Mouse (Mus musculus): ENCODE measurements around the gene Rp2. TPM values are rescaled to one million over a fixed set of nuclear protein-coding genes. Genes with fewer than 3 reads are reported as not detected.
A peak's percentile ranks its signal among the peaks of the same experiment; 100 is the strongest.

The Rp2 gene
- polyA plus RNA-seq, 1 experiment from 2014 or later = 18.2 TPM

- Histone ChIP-seq H3K27ac (ENCODE audit: low read length) (peak overlapping the region; percentile 18; the same call in 1 of the 2 replicates), H3K4me3 (replicated peaks; ENCODE audit: low read length) (no peak overlapping the region), H3K9me3 (ENCODE audit: control insufficient read depth, low read length) (no peaks in the 10 kb centered on the region), H3K4me1 (replicated peaks; ENCODE audit: control insufficient read depth, insufficient read depth, low read length) (peaks cover 7% of the 10 kb centered on the region), H3K9ac (replicated peaks; ENCODE audit: low read depth, low read length) (no peak overlapping the region), H3K27me3 (replicated peaks; ENCODE audit: control insufficient read depth, insufficient read depth, low read length) (no peaks in the 10 kb centered on the region), H3K36me3 (ENCODE audit: control insufficient read depth, insufficient read depth) (no peaks in the 10 kb centered on the region), H3K4me2 (ENCODE audit: low read length) (no peak overlapping the region)
- peak; percentile 62 for ATAC-seq
- 48% methylated on average over 10 of the region's 10 CpGs for whole genome bisulfite sequencing
These were observed 50.8 kb downstream of the Rp2 start for GRCm38 (mm10) chrX:20414885-20415622.

DNA sequence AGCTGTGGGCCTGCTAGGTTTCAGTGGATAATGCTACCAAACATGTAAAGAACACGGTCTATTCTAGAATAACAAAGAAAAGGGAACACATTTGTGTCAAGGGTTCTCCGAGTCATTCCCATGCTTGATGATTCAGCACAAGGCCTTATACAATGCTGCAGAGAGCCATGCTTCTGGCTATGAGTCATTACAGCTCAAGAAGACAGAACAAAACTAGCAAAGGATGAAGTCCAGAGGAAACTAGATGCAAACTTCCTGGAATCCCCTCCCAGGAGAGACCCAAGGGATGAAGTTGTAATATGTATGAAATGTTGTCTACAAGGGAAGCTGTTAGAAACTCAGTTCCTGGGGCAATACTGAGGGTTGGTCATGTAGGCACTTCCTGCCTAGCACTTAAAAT is 54.2 kb downstream of the Rp2 start:
- Histone ChIP-seq H3K27ac (ENCODE audit: low read length) (no peak overlapping the region), H3K9me3 (ENCODE audit: control insufficient read depth, low read length) (no peaks in the 10 kb centered on the region), H3K4me1 (replicated peaks; ENCODE audit: control insufficient read depth, insufficient read depth, low read length) (peaks cover 7% of the 10 kb centered on the region), H3K27me3 (replicated peaks; ENCODE audit: control insufficient read depth, insufficient read depth, low read length) (no peaks in the 10 kb centered on the region), H3K36me3 (ENCODE audit: control insufficient read depth, insufficient read depth) (no peaks in the 10 kb centered on the region), H3K4me2 (ENCODE audit: low read length) (no peak overlapping the region), H3K9ac (replicated peaks; ENCODE audit: low read depth, low read length) (no peak overlapping the region), H3K4me3 (replicated peaks; ENCODE audit: low read length) (no peak overlapping the region)
- no peak for ATAC-seq
- 86% methylated on average over 2 of the region's 2 CpGs for WGBS

DNA sequence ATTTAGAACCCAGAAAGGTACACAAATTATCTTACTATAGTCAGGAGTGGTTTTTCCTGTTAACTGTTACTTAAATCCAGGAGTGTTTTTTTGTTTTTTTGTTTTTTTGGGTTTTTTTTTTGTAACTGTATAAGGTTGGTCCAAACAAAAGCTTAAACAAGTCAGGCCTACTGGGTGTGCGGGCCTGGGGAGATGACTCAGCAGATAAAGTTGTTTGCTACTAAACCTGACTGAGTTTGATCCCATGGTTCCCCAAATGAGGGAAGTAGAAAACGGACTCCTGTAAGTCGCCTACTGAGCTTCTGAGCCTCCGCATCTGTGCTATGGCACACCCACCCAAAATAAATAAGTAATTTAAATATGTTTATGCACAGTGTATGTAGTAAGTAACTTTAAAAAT is 55.3 kb downstream of the Rp2 start:
- 90% methylated on average over 4 of the region's 4 CpGs for WGBS

DNA sequence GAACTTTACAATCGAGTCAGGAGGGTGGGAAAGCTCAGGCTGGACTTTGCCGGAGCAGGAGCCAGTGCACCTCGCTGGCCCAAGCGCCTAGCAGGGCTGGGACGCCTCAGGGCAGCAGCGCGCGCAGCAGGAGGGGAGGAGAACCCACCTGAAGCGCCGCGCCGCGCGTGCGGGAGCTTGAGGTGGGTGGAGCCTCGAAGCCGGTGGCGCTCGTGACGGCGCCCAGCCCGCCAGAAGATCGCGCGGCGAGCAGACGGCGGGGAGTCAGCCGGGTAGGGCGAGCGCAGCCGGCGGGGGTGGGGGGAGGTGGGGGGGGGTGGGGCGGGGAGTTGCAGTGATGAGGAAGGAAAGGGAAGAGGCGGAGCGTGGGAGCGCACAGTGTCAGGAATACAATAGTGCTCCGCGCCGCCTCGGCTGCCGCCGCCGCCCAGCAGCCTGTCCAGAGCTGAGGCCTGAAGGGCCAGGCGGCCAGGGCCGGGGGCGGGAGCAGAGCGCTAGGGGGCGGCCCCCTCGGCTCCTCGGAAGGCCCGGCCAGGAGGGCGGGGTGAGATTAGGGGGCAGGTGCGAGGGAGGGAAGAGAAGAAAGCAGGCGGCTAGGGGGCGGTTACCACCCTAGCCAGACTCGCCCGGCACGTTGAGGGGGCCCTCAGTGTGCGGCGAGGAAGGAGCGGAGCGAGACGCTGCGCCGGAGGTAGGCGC is 61.0 kb downstream of the Rp2 start, which contains the start of gene Jade3:
Gene Jade3, plus strand, starts transcription at position 549 of the 699 bp plus-strand sequence.
- WGBS = 13% methylated on average over 36 of the region's 67 CpGs
- peaks cover 3% of the 10 kb centered on the region; the same call in 1 of the 2 replicates for H3K36me3 ChIP-seq (ENCODE audit: control insufficient read depth, insufficient read depth)
- peak within 1 kb of the TSS; percentile 70 for H3K9ac ChIP-seq (replicated peaks; ENCODE audit: low read depth, low read length)
- H3K27me3 ChIP-seq (replicated peaks; ENCODE audit: control insufficient read depth, insufficient read depth, low read length) = no peaks in the 10 kb centered on the region
- peak; percentile 95 for ATAC-seq
- peaks cover 7% of the 10 kb centered on the region for H3K4me1 ChIP-seq (replicated peaks; ENCODE audit: control insufficient read depth, insufficient read depth, low read length)
- H3K27ac ChIP-seq (ENCODE audit: low read length) = peak within 1 kb of the TSS; percentile 91
- H3K9me3 ChIP-seq (ENCODE audit: control insufficient read depth, low read length) = no peaks in the 10 kb centered on the region
- H3K4me3 ChIP-seq (replicated peaks; ENCODE audit: low read length) = peak within 1 kb of the TSS; percentile 69
- H3K4me2 ChIP-seq (ENCODE audit: low read length) = peak within 1 kb of the TSS; percentile 60

More for the DNA sequence above, 55.3 kb downstream of the Rp2 start:
- Histone ChIP-seq H3K36me3 (ENCODE audit: control insufficient read depth, insufficient read depth) (no peaks in the 10 kb centered on the region), H3K4me2 (ENCODE audit: low read length) (no peak overlapping the region), H3K9ac (replicated peaks; ENCODE audit: low read depth, low read length) (no peak overlapping the region), H3K27ac (ENCODE audit: low read length) (no peak overlapping the region), H3K4me3 (replicated peaks; ENCODE audit: low read length) (no peak overlapping the region), H3K27me3 (replicated peaks; ENCODE audit: control insufficient read depth, insufficient read depth, low read length) (no peaks in the 10 kb centered on the region), H3K9me3 (ENCODE audit: control insufficient read depth, low read length) (no peaks in the 10 kb centered on the region), H3K4me1 (replicated peaks; ENCODE audit: control insufficient read depth, insufficient read depth, low read length) (peaks cover 7% of the 10 kb centered on the region)
- no peak for ATAC-seq

- ATAC-seq = peak; percentile 19
- peaks cover 3% of the 10 kb centered on the region; the same call in 1 of the 2 replicates for H3K36me3 ChIP-seq (ENCODE audit: control insufficient read depth, insufficient read depth)
These were observed 61.7 kb downstream of the Rp2 start for GRCm38 (mm10) chrX:20425839-20426449.

More at GRCm38 (mm10) chrX:20425839-20426449, 61.7 kb downstream of the Rp2 start:
- Histone ChIP-seq H3K27me3 (replicated peaks; ENCODE audit: control insufficient read depth, insufficient read depth, low read length) (no peaks in the 10 kb centered on the region), H3K4me2 (ENCODE audit: low read length) (peak overlapping the region; percentile 60), H3K9me3 (ENCODE audit: control insufficient read depth, low read length) (no peaks in the 10 kb centered on the region), H3K4me1 (replicated peaks; ENCODE audit: control insufficient read depth, insufficient read depth, low read length) (peaks cover 7% of the 10 kb centered on the region), H3K4me3 (replicated peaks; ENCODE audit: low read length) (peak overlapping the region; percentile 69), H3K27ac (ENCODE audit: low read length) (peak overlapping the region; percentile 91), H3K9ac (replicated peaks; ENCODE audit: low read depth, low read length) (peak overlapping the region; percentile 70)
- WGBS = 15% methylated on average over 20 of the region's 51 CpGs

Other genes starting within 250 kb of the Rp2 start
- gene Slc9a7, start 72.7 kb upstream of the Rp2 start, polyA plus RNA-seq (2015; fragmentation: Nextera tagmentation; extraction: Ambion mirVana) = 5.5 and 6.6 TPM in 2 replicates
- gene Jade3, start 61.2 kb downstream of the Rp2 start, polyA plus RNA-seq (2015; fragmentation: Nextera tagmentation; extraction: Ambion mirVana) = 7.3 and 8.3 TPM in 2 replicates
- 0.20 and 0.25 TPM in 2 replicates for gene Rgn, start 185.3 kb downstream of the Rp2 start, polyA plus RNA-seq (2015; fragmentation: Nextera tagmentation; extraction: Ambion mirVana)

Data from forebrain, embryonic 16.5 days (tissue).